Mouse (Mus musculus): ENCODE data around the gene Sgsh. TPM values are rescaled to one million over a fixed set of nuclear protein-coding genes. Genes with fewer than 3 reads are reported as not detected.
"Not testable (repeated sequence)": the region's sequence is repeated elsewhere in the genome, so short reads cannot be mapped to it uniquely, and the experiment has no call there.

Sgsh gene
- 10 to 100 TPM in 1 of 2 experiments, 1 to 10 TPM in 1; 7.4 to 13.7 TPM for polyA plus RNA-seq (2017; shearing (Covaris generic))

- peak; percentile 36 for ATAC-seq
Observed at GRCm38 (mm10) chr11:119355443-119356385, at the start of gene Sgsh, which contains the start of gene Slc26a11. Gene Sgsh (minus strand): TSS chr11:119355536. Gene Slc26a11 (plus strand): TSS chr11:119355557.

- no peak for ATAC-seq
Observed at GRCm38 (mm10) chr11:119404627-119405026, 49.3 kb upstream of the Sgsh start.

- ATAC-seq, result no peak
Observed at GRCm38 (mm10) chr11:119402501-119403160, 47.3 kb upstream of the Sgsh start.

GRCm38 (mm10) chr11:119396461-119396860 lies 41.1 kb upstream of the Sgsh start:
- no peak for ATAC-seq

- ATAC-seq, result no peak
Observed at GRCm38 (mm10) chr11:119395931-119396330, 40.6 kb upstream of the Sgsh start.

- ATAC-seq, result no peak
Observed at GRCm38 (mm10) chr11:119395394-119395793, 40.1 kb upstream of the Sgsh start.

- no peak for ATAC-seq
Observed at GRCm38 (mm10) chr11:119394210-119394609, 38.9 kb upstream of the Sgsh start.

GRCm38 (mm10) chr11:119393483-119393804 lies 38.1 kb upstream of the Sgsh start:
- no peak for ATAC-seq

GRCm38 (mm10) chr11:119392800-119393482 lies 37.6 kb upstream of the Sgsh start, which contains the start of gene Rnf213:
Gene Rnf213 (plus strand): TSS chr11:119393100.
- peak; percentile 55 for ATAC-seq

- ATAC-seq, result peak; percentile 57
Observed at GRCm38 (mm10) chr11:119392001-119392614, 36.8 kb upstream of the Sgsh start.

GRCm38 (mm10) chr11:119391386-119392000 lies 36.2 kb upstream of the Sgsh start:
- ATAC-seq, result no peak

- peak; percentile 19 for ATAC-seq
Observed at GRCm38 (mm10) chr11:119390271-119391231, 35.2 kb upstream of the Sgsh start.

GRCm38 (mm10) chr11:119389851-119390270 lies 34.5 kb upstream of the Sgsh start:
- ATAC-seq, result no peak

- not testable (repeated sequence) for ATAC-seq
Observed at GRCm38 (mm10) chr11:119387273-119387672, 31.9 kb upstream of the Sgsh start.

- ATAC-seq, result no peak
Observed at GRCm38 (mm10) chr11:119386306-119386705, 31.0 kb upstream of the Sgsh start.

- peak; percentile 84 for ATAC-seq
Observed at GRCm38 (mm10) chr11:119384904-119385303, 29.6 kb upstream of the Sgsh start.

- ATAC-seq, result no peak
Observed at GRCm38 (mm10) chr11:119382338-119382850, 27.1 kb upstream of the Sgsh start.

- ATAC-seq, result no peak
Observed at GRCm38 (mm10) chr11:119381631-119382337, 26.4 kb upstream of the Sgsh start.

- ATAC-seq, result no peak
Observed at GRCm38 (mm10) chr11:119378551-119378950, 23.2 kb upstream of the Sgsh start.

GRCm38 (mm10) chr11:119377326-119377725 lies 22.0 kb upstream of the Sgsh start:
- ATAC-seq, result no peak
